Mouse (Mus musculus) liver, embryonic 14.5 days (tissue): ENCODE results near the gene Pcdh20.

Experiments used
- CTCF ChIP-seq: IDR thresholded peaks from 2 replicates; pipeline ENCODE4 v1.5.1; 2016; ENCODE audit warnings: antibody characterized with exemption, low read depth, control low read depth
- EP300 ChIP-seq: IDR thresholded peaks from 2 replicates; pipeline ENCODE4 v1.6.1; 2016; ENCODE audit warnings: antibody characterized with exemption, low read depth

- TF ChIP-seq CTCF = no peak
- TF ChIP-seq EP300 = no peak
These were observed 1.8 kb downstream of the Pcdh20 start for GRCm38 (mm10) chr14:88469361-88469760.
